In the genomic region with DNA sequence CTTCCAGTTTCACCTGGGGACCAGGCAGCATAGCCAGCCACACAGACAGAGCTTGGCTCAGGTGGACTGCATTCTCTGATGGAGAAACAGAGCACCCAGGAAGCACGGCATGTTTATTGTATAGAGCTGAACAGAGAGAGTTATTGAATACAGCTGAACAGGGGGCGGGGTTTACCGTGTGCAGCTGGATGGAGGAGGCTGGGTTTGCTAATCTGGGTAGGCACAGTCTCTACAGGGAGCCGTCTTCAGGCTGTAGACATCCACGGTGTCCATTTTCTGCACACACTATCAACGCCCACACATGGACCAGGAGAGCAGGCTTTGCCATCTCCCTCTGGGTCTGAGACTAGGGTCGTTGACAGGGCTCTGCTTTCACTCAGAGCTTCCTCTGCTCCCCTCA, we compare ENCODE assay signal across 8 mouse cellular contexts. TPM values are rescaled to one million over a fixed set of nuclear protein-coding genes. Genes with fewer than 3 reads are reported as not detected.
A peak's percentile ranks its signal among the peaks of the same experiment; 100 is the strongest.
DNase-seq lines count a peak whose midpoint lies in the region; ATAC-seq and TF ChIP-seq lines count a peak whose summit lies in the region.

No protein-coding gene starts in this region.

- peaks cover 11% of the 10 kb centered on the region for H3K4me1 ChIP-seq in intestine, embryonic 14.5 days (replicated peaks; ENCODE audit: control insufficient read depth, insufficient read depth, low read length)
- H3K4me1 ChIP-seq in intestine, postnatal 0 days (replicated peaks; ENCODE audit: control insufficient read depth, insufficient read depth, low read length): 0 out of 2 replicates have a peak, but pooled peaks cover 4% of the 10 kb centered on the region
- peaks cover 13% of the 10 kb centered on the region for H3K4me1 ChIP-seq in thymus, adult 2 months (replicated peaks; ENCODE audit: control insufficient read depth, insufficient read depth, low read length)
- peaks cover 70% of the 10 kb centered on the region for H3K4me1 ChIP-seq in liver, embryonic 13.5 days (replicated peaks)
- H3K4me1 ChIP-seq in stomach, postnatal 0 days (replicated peaks; ENCODE audit: control insufficient read depth, insufficient read depth): no peaks in the 10 kb centered on the region

- H3K4me2 ChIP-seq in intestine, embryonic 14.5 days (ENCODE audit: low read length): no peak overlapping the region
- H3K4me2 ChIP-seq in intestine, postnatal 0 days (replicated peaks; ENCODE audit: low read depth): no peak overlapping the region
- H3K4me2 ChIP-seq in liver, embryonic 13.5 days: peak overlapping the region; percentile 37; the same call in 1 of the 2 replicates
- no peak overlapping the region for H3K4me2 ChIP-seq in stomach, postnatal 0 days (replicated peaks; ENCODE audit: low read depth)

- H3K9ac ChIP-seq in intestine, embryonic 14.5 days (ENCODE audit: low read length): no peak overlapping the region
- H3K9ac ChIP-seq in intestine, postnatal 0 days (ENCODE audit: low read depth, low read length): no peak overlapping the region
- H3K9ac ChIP-seq in liver, embryonic 13.5 days: peak overlapping the region; percentile 59
- no peak overlapping the region for H3K9ac ChIP-seq in stomach, postnatal 0 days (ENCODE audit: low read length)

- H3K36me3 ChIP-seq in intestine, embryonic 14.5 days (ENCODE audit: control insufficient read depth, insufficient read depth, low read length): no peaks in the 10 kb centered on the region
- no peaks in the 10 kb centered on the region for H3K36me3 ChIP-seq in intestine, postnatal 0 days (ENCODE audit: control insufficient read depth, insufficient read depth)
- H3K36me3 ChIP-seq in thymus, adult 2 months (ENCODE audit: control insufficient read depth, insufficient read depth, low read length): no peaks in the 10 kb centered on the region
- no peaks in the 10 kb centered on the region for H3K36me3 ChIP-seq in liver, embryonic 13.5 days
- no peaks in the 10 kb centered on the region for H3K36me3 ChIP-seq in stomach, postnatal 0 days (ENCODE audit: control insufficient read depth, insufficient read depth, low read length)

- 33% methylated on average over 7 of the region's 7 CpGs for WGBS in intestine, embryonic 14.5 days
- WGBS in intestine, postnatal 0 days: 29% methylated on average over 7 of the region's 7 CpGs
- WGBS in thymus, adult 2 months: 76% methylated on average over 7 of the region's 7 CpGs
- 20% methylated on average over 7 of the region's 7 CpGs for WGBS in liver, embryonic 13.5 days (ENCODE audit: insufficient replicate concordance)
- 29% methylated on average over 7 of the region's 7 CpGs for WGBS in stomach, postnatal 0 days

- H3K27me3 ChIP-seq in intestine, embryonic 14.5 days (replicated peaks; ENCODE audit: control insufficient read depth, insufficient read depth, low read length): peaks cover 8% of the 10 kb centered on the region; the same call in 1 of the 2 replicates
- 0 out of 2 replicates have a peak, but pooled peaks cover 5% of the 10 kb centered on the region for H3K27me3 ChIP-seq in intestine, postnatal 0 days (replicated peaks; ENCODE audit: control insufficient read depth, insufficient read depth, low read length)
- no peaks in the 10 kb centered on the region for H3K27me3 ChIP-seq in thymus, adult 2 months (ENCODE audit: control insufficient read depth, insufficient read depth, low read length)
- peaks cover 24% of the 10 kb centered on the region for H3K27me3 ChIP-seq in liver, embryonic 13.5 days
- H3K27me3 ChIP-seq in stomach, postnatal 0 days (ENCODE audit: control insufficient read depth, insufficient read depth, low read length): no peaks in the 10 kb centered on the region

- no peak for TF ChIP-seq POLR2A in thymus, adult 2 months (IDR thresholded peaks at IDR 0.05; ENCODE audit: control insufficient read depth, extremely low read depth, insufficient read depth, low read length, poor library complexity)

- ATAC-seq in intestine, embryonic 14.5 days (replicated peaks; ENCODE audit: low FRiP score, low TSS enrichment, low read depth): peak; percentile 13; the same call in 1 of the 2 replicates
- ATAC-seq in intestine, postnatal 0 days: no peak
- peak; percentile 74 for ATAC-seq in liver, embryonic 13.5 days (ENCODE audit: low read depth)
- no peak for ATAC-seq in stomach, postnatal 0 days (ENCODE audit: low FRiP score, low TSS enrichment)

- DNase-seq in intestine, embryonic 14.5 days (ENCODE audit: low spot score): no peak
- peak; percentile 57 for DNase-seq in thymus, postnatal 4 days
- DNase-seq in thymus, adult 2 months: no peak
- peak; percentile 34 for DNase-seq in liver, embryonic 13.5 days
- DNase-seq in stomach, postnatal 0 days (ENCODE audit: low spot score): peak; percentile 28
- no peak for DNase-seq in left cerebral cortex, adult 9 months (ENCODE audit: low spot score in 2 of 2)
- no peak for DNase-seq in right cerebral cortex, adult 18-20 months

- no peak for TF ChIP-seq CTCF in intestine, postnatal 0 days (IDR thresholded peaks at IDR 0.05; ENCODE audit: low read depth)
- no peak for TF ChIP-seq CTCF in thymus, adult 2 months (IDR thresholded peaks at IDR 0.05; ENCODE audit: borderline replicate concordance, control insufficient read depth, extremely low read depth, insufficient read depth, low read length, poor library complexity)
- no peak for TF ChIP-seq CTCF in stomach, postnatal 0 days (IDR thresholded peaks at IDR 0.05; ENCODE audit: low read depth)

- H3K27ac ChIP-seq in intestine, embryonic 14.5 days (ENCODE audit: low read depth): no peak overlapping the region
- no peak overlapping the region for H3K27ac ChIP-seq in intestine, postnatal 0 days (ENCODE audit: low read depth, low read length)
- no peak overlapping the region for H3K27ac ChIP-seq in thymus, adult 2 months (ENCODE audit: control insufficient read depth, insufficient read depth, low read length)
- H3K27ac ChIP-seq in liver, embryonic 13.5 days: peak overlapping the region; percentile 62
- H3K27ac ChIP-seq in stomach, postnatal 0 days (replicated peaks): no peak overlapping the region

- H3K9me3 ChIP-seq in intestine, embryonic 14.5 days (ENCODE audit: control insufficient read depth, low read length): no peaks in the 10 kb centered on the region
- H3K9me3 ChIP-seq in intestine, postnatal 0 days (ENCODE audit: control insufficient read depth): no peaks in the 10 kb centered on the region
- no peaks in the 10 kb centered on the region for H3K9me3 ChIP-seq in liver, embryonic 13.5 days (replicated peaks)
- no peaks in the 10 kb centered on the region for H3K9me3 ChIP-seq in stomach, postnatal 0 days (ENCODE audit: control insufficient read depth, low read length)

- H3K4me3 ChIP-seq in intestine, embryonic 14.5 days (ENCODE audit: low read depth, low read length): no peak overlapping the region
- no peak overlapping the region for H3K4me3 ChIP-seq in intestine, postnatal 0 days (ENCODE audit: low read depth, low read length)
- no peak overlapping the region for H3K4me3 ChIP-seq in thymus, adult 2 months (ENCODE audit: control insufficient read depth, insufficient read depth, low read length)
- no peak overlapping the region for H3K4me3 ChIP-seq in liver, embryonic 13.5 days (replicated peaks)
- H3K4me3 ChIP-seq in stomach, postnatal 0 days (ENCODE audit: low read depth, low read length): no peak overlapping the region

- no peak for TF ChIP-seq EP300 in stomach, postnatal 0 days (optimal IDR thresholded peaks at IDR 0.05)

RNA-seq across cellular contexts. Expression of a gene that starts 8.1 kb away (rescaled TPM):
- polyA plus RNA-seq in intestine, embryonic 14.5 days (2014; fragmentation: Nextera tagmentation; extraction: Ambion mirVana): 4.2 and 6.4 TPM in 2 replicates
- polyA plus RNA-seq in intestine, postnatal 0 days (2015; fragmentation: Nextera tagmentation; extraction: Ambion mirVana): 7.7 and 9.8 TPM in 2 replicates
- polyA plus RNA-seq in thymus, adult 2 months (2012; rRNA removed): 100 and 134 TPM in 2 replicates
- 10.0 and 11.7 TPM in 2 replicates for polyA plus RNA-seq in liver, embryonic 13.5 days (2015; fragmentation: Nextera tagmentation; extraction: Ambion mirVana)
- 2.3 and 2.8 TPM in 2 replicates for polyA plus RNA-seq in stomach, postnatal 0 days (2015; fragmentation: Nextera tagmentation; extraction: Ambion mirVana)

Comparison
In these comparisons a context has a peak if more than half of its experiments do, and no peak if none do; other contexts are left out.
1. ATAC-seq: peak in intestine, embryonic 14.5 days (single experiment) and liver, embryonic 13.5 days (single experiment); none in intestine, postnatal 0 days (single experiment) and stomach, postnatal 0 days (single experiment).
2. DNase-seq: peak in thymus, postnatal 4 days (single experiment), liver, embryonic 13.5 days (single experiment) and stomach, postnatal 0 days (single experiment); none in intestine, embryonic 14.5 days (single experiment), thymus, adult 2 months (single experiment), left cerebral cortex, adult 9 months (0 of 2) and right cerebral cortex, adult 18-20 months (single experiment).